Mouse (Mus musculus) kidney, adult 2 months (tissue): ENCODE data around the gene Mmp19. TPM values are rescaled to one million over a fixed set of nuclear protein-coding genes. Genes with fewer than 3 reads are reported as not detected.

Source experiments
- DNase-seq: peaks from one replicate; pipeline ENCODE4 v3.0.0; 2021
- H3K27ac ChIP-seq: fragments of 200-500 bp; 2 replicates; pipeline ENCODE4 v1.5.1; 2012; ENCODE audit warnings: low read depth, low read length, control low read depth, inconsistent platforms; ENCODE audit not compliant: insufficient read depth
- H3K27me3 ChIP-seq: fragments of 200-500 bp; replicated peaks from 2 replicates; pipeline ENCODE4 v1.6.1; 2012; ENCODE audit warnings: mild to moderate bottlenecking, moderate library complexity, low read length, inconsistent platforms; ENCODE audit not compliant: control insufficient read depth, insufficient read depth
- H3K36me3 ChIP-seq: fragments of 200-500 bp; 2 replicates; pipeline ENCODE4 v1.6.1; 2012; ENCODE audit warnings: mild to moderate bottlenecking, moderate library complexity, low read length, inconsistent platforms; ENCODE audit not compliant: control insufficient read depth, insufficient read depth
- H3K4me1 ChIP-seq: fragments of 200-500 bp; 2 replicates; pipeline ENCODE4 v1.6.1; 2011; ENCODE audit warnings: low read length; ENCODE audit not compliant: control insufficient read depth, insufficient read depth
- H3K4me3 ChIP-seq: fragments of 200-500 bp; 2 replicates; pipeline ENCODE4 v1.5.1; 2011; ENCODE audit warnings: mild to moderate bottlenecking, low read depth, low read length, control low read depth; ENCODE audit not compliant: insufficient read depth
- CTCF ChIP-seq: fragments of 200-500 bp; conservative IDR thresholded peaks from 2 replicates; pipeline ENCODE4 v1.5.1; 2011; ENCODE audit warnings: low read depth, mild to moderate bottlenecking, control low read depth, low read length, moderate library complexity, mixed read lengths; ENCODE audit not compliant: insufficient read depth, insufficient read length
- POLR2A ChIP-seq: fragments of 200-500 bp; IDR thresholded peaks from one replicate; pipeline ENCODE4 v1.6.1; 2011; ENCODE audit warnings: low read depth, low read length, control low read depth
- WGBS: fragments of 180-500 bp; shearing (Covaris S2); methylation state at CpG from one replicate; pipeline ENCODE4 v1.1.7; 2018; 5-methylcytosine and 5-hydroxymethylcytosine counted together
- polyA plus RNA-seq: library from polyadenylated mRNA; depleted of rRNA; stranded (reverse); fragments of >200 nt; gene quantifications from 2 replicates; pipeline ENCODE4 v1.2.3, GENCODE M21; 2012

The Mmp19 gene
- polyA plus RNA-seq, 1 experiment, result 1.7 TPM

GRCm38 (mm10) chr10:128801981-128802495 is 11.3 kb downstream of the Mmp19 start:
- Histone ChIP-seq H3K27me3 (no peaks in the 10 kb centered on the region), H3K36me3 (no peaks in the 10 kb centered on the region), H3K4me3 (no peak overlapping the region), H3K27ac (no peak overlapping the region), H3K4me1 (peaks cover 9% of the 10 kb centered on the region; the same call in 1 of the 2 replicates)
- 93% methylated on average over 16 of the region's 16 CpGs for WGBS
- TF ChIP-seq POLR2A (no peak), CTCF (no peak)
- no peak for DNase-seq

DNA sequence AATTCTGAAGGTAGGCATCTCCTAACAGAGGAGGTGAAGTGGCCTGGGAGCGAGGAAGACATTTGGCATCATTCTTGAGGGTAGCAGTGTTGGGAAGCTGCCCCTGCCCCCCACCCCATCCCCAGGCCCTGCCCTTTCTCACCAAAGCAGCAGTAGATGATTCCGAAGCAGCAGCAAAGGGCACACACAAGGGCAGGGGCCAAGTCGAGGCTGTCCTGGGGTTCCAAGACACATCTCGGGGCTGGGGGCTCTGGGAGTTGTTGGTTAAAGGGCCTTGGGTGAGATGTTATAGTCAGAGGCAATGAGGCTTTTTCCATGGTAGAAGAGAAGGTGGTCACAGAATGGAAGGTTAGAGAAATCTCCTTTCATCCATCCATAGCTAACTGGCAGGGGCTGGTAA is 12.2 kb downstream of the Mmp19 start:
- Histone ChIP-seq H3K4me3 (no peak overlapping the region), H3K27ac (no peak overlapping the region), H3K36me3 (no peaks in the 10 kb centered on the region), H3K27me3 (no peaks in the 10 kb centered on the region), H3K4me1 (peaks cover 12% of the 10 kb centered on the region; the same call in 1 of the 2 replicates)
- no peak for TF ChIP-seq CTCF
- TF ChIP-seq POLR2A, result no peak
- no peak for DNase-seq
- 74% methylated on average over 4 of the region's 4 CpGs for WGBS

DNA sequence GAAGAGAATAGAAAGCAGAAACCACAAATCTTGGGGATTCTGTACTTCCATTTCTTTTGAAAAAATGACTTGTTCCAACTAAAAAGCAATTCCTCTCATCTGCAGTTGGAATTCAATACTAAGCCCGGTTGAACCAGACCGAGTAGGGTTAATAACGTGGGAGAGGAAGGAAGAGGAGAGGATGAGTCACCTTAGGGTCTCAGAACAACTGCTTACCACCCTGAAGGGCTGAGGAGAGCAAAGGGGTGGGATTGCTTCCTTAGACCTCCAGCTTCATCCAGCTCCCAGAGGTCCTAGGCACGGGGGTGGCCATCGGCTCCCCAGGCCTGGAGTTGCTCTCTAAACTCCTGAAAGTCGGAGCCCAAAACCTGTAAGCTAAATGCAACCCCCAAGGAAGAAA is 12.7 kb downstream of the Mmp19 start:
- WGBS, result 24% methylated on average over 6 of the region's 6 CpGs
- Histone ChIP-seq H3K4me3 (peak overlapping the region; percentile 86), H3K36me3 (no peaks in the 10 kb centered on the region), H3K27me3 (no peaks in the 10 kb centered on the region), H3K4me1 (peaks cover 12% of the 10 kb centered on the region; the same call in 1 of the 2 replicates), H3K27ac (peak overlapping the region; percentile 73)
- no peak for DNase-seq
- no peak for TF ChIP-seq CTCF
- no peak for TF ChIP-seq POLR2A

DNA sequence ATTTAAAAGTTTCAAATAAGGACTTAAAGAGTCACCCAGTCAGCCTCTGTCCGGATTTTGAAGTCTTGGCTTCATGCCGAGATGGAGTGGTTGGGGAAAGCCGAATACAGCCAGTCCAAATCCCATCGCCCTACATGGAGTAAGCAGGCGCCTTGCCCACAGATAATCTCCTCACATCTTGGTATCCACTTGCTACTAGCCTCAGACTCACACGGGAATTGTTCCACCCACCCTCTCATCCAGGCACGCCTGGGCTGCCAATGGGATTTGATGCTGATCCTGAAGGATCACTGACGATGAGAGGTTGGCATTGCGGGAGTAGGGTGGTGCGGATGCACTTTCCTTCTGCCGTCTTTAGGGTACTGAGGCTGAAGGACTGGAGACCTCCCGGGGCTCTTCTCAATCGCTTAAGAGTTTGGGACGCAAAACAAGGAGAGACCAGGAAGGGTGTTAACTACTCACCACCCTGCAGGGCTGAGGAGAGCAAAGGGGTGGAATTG is 13.1 kb downstream of the Mmp19 start, which contains the start of gene Dnajc14:
TSS of gene Dnajc14 (plus strand) at position 292 of the 500 bp plus-strand sequence.
- H3K4me1 ChIP-seq, result peaks cover 12% of the 10 kb centered on the region; the same call in 1 of the 2 replicates
- TF ChIP-seq POLR2A (no peak), CTCF (no peak)
- WGBS, result 2% methylated on average over 14 of the region's 14 CpGs
- DNase-seq, result peak; percentile 58
- H3K4me3 ChIP-seq, result peak within 1 kb of the TSS; percentile 86
- H3K27me3 ChIP-seq, result no peaks in the 10 kb centered on the region
- H3K27ac ChIP-seq, result peak within 1 kb of the TSS; percentile 88
- no peaks in the 10 kb centered on the region for H3K36me3 ChIP-seq

DNA sequence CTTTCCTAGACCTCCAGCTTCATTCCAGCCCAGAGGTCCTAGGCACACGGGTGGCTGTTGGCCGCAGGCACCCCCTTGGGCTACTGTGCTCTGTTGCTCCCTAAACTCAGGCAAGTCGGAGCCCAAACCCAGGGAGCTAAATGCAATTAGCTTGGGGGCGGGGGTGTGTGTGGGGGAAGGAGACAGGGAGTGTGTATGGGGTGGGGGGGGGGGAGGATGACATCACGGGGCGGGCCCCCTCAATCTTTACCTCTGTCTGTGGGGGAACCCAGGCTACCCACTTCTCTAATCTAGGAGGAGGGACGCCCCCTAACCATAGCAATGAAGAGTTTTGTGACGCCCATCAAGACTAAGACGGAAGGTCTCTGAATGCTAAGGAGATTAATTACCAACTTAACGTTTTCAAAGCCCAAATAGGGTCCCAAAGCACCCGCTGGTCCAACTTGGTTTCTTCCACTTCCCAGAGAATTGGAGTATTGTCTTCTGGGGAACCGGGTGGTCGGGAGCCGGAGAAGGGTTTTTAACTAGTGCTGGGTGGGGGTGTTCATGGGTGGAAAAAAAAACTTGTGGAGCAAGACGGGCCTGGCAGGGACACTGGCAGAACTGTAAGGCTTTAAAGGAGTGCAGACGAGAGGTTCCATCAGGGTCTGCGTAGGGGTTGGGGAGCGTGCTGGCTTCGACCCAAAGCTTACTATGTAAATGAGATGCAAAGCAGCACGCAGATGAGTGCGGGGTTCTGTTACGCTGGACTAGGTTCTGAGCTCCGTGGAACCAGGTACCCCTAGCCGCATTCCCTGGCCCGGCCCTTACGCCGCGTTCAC is 13.8 kb downstream of the Mmp19 start, which contains the start of gene Tmem198b:
TSS of gene Tmem198b (minus strand) at position 100 of the 821 bp plus-strand sequence.
- WGBS, result under 1% methylated on average over 28 of the region's 28 CpGs
- H3K4me1 ChIP-seq, result peaks cover 12% of the 10 kb centered on the region; the same call in 1 of the 2 replicates
- peak within 1 kb of the TSS; percentile 88 for H3K27ac ChIP-seq
- TF ChIP-seq CTCF, result no peak
- no peak for TF ChIP-seq POLR2A
- DNase-seq, result peak; percentile 66
- no peaks in the 10 kb centered on the region for H3K36me3 ChIP-seq
- no peaks in the 10 kb centered on the region for H3K27me3 ChIP-seq
- H3K4me3 ChIP-seq, result peak within 1 kb of the TSS; percentile 86

DNA sequence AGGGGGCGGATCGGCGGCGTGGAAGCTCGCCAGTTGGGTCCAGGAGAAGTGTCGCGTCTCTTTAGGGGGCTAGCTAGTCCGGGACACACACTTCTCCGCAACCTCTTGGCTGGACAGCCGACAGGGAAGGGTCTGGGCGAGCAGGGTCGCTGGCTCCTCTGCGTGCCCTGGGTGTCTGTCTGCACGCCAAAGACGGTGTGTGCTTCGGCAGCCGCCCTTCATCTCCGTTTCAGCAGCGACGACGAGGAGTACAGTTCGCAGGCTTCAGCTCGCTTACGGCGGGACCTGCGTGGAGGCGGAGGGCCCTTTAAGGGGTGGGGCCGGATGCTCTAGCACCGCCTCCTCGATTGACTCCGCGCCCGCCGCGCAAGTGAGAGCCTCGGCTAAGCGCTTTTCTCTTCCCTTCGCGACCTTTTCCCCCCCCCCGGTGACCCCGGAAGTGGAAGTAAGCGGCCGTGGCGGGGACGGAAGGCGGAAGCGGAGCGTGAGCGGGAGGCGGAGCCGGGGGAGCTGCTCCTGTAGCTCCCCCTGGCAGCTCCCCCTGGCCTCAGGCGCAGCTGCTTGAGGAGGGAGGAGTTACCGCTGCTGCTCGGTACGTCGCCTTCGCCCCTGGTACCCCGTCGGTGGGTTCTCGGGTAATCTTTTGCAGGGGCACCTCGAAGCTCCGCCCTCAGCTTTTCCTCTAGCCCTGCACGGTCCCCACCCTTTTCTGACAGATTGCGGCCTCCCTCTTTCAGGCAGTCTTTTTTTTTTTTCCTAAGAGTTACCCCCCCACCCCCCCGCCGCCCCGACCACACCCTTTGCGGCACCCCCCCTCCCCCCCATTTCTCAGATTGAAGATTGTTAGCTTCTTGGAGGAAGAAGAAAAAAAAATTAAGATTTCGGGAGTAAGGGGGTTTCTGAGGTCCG is 14.6 kb downstream of the Mmp19 start:
- Histone ChIP-seq H3K27ac (peak overlapping the region; percentile 88), H3K4me1 (peaks cover 12% of the 10 kb centered on the region; the same call in 1 of the 2 replicates), H3K4me3 (peak overlapping the region; percentile 86), H3K27me3 (no peaks in the 10 kb centered on the region), H3K36me3 (no peaks in the 10 kb centered on the region)
- under 1% methylated on average over 70 of the region's 70 CpGs for WGBS
- TF ChIP-seq CTCF, result 0 out of 2 replicates have a peak, but pooled peaks have one; percentile 20
- peak; percentile 37 for TF ChIP-seq POLR2A
- peak; percentile 98 for DNase-seq

- H3K27ac ChIP-seq, result no peak overlapping the region
- H3K4me1 ChIP-seq, result peaks cover 12% of the 10 kb centered on the region; the same call in 1 of the 2 replicates
- TF ChIP-seq POLR2A (no peak), CTCF (no peak)
- peak overlapping the region; percentile 76 for H3K4me3 ChIP-seq
- no peaks in the 10 kb centered on the region for H3K27me3 ChIP-seq
- no peak for DNase-seq
- no peaks in the 10 kb centered on the region for H3K36me3 ChIP-seq
- WGBS, result 38% methylated on average over 6 of the region's 6 CpGs
Measured at GRCm38 (mm10) chr10:128806086-128806485, 15.4 kb downstream of the Mmp19 start.
